Mouse (Mus musculus): ENCODE measurements around the gene Ak3. TPM values are rescaled to one million over a fixed set of nuclear protein-coding genes. Genes with fewer than 3 reads are reported as not detected.

Gene Ak3
- polyA plus RNA-seq, 1 experiment, result 5.4 TPM

GRCm38 (mm10) chr19:28982617-28983016 lies 65.1 kb downstream of the Ak3 start:
- no peaks in the 10 kb centered on the region for H3K27me3 ChIP-seq (replicated peaks)
- no peaks in the 10 kb centered on the region for H3K36me3 ChIP-seq (replicated peaks; ENCODE audit: low read length)
- no peak overlapping the region for H3K4me3 ChIP-seq (replicated peaks)
- H3K4me1 ChIP-seq, result peaks cover 6% of the 10 kb centered on the region; the same call in 1 of the 2 replicates
- H3K9me3 ChIP-seq, result no peaks in the 10 kb centered on the region
- TF ChIP-seq GATA1 (IDR thresholded peaks at IDR 0.05; ENCODE audit: borderline replicate concordance, low read length), result no peak
- no peak for TF ChIP-seq FLI1 (IDR thresholded peaks at IDR 0.05; ENCODE audit: low read length)

GRCm38 (mm10) chr19:28974862-28975611 lies 72.7 kb downstream of the Ak3 start:
- Histone ChIP-seq H3K36me3 (replicated peaks; ENCODE audit: low read length) (no peaks in the 10 kb centered on the region), H3K4me1 (peaks cover 8% of the 10 kb centered on the region), H3K4me3 (replicated peaks) (peak overlapping the region; percentile 87), H3K27me3 (replicated peaks) (peaks cover 13% of the 10 kb centered on the region), H3K9me3 (peaks cover 9% of the 10 kb centered on the region)
- TF ChIP-seq GATA1 (IDR thresholded peaks at IDR 0.05; ENCODE audit: borderline replicate concordance, low read length) (no peak), FLI1 (IDR thresholded peaks at IDR 0.05; ENCODE audit: low read length) (no peak)

Other genes starting within 250 kb of the Ak3 start
- 0.23 TPM in 1 of 2 replicates, not detected in the other for gene Slc1a1, start 212.9 kb downstream of the Ak3 start, polyA plus RNA-seq (2012; ENCODE audit: insufficient read depth, low replicate concordance)
- gene Plpp6, start 84.0 kb downstream of the Ak3 start, polyA plus RNA-seq (2012; ENCODE audit: insufficient read depth, low replicate concordance), result 5.6 and 7.0 TPM in 2 replicates
- not detected in 2 replicates for gene 4430402I18Rik, start 80.2 kb downstream of the Ak3 start, polyA plus RNA-seq (2012; ENCODE audit: insufficient read depth, low replicate concordance)
- gene Cdc37l1, start 57.6 kb downstream of the Ak3 start, polyA plus RNA-seq (2012; ENCODE audit: insufficient read depth, low replicate concordance), result 2.2 and 2.4 TPM in 2 replicates
- 15.5 and 37.9 TPM in 2 replicates for gene Rcl1, start 53.4 kb upstream of the Ak3 start, polyA plus RNA-seq (2012; ENCODE audit: insufficient read depth, low replicate concordance)
- 1.4 and 3.2 TPM in 2 replicates for gene Jak2, start 203.9 kb upstream of the Ak3 start, polyA plus RNA-seq (2012; ENCODE audit: insufficient read depth, low replicate concordance)